Mouse (Mus musculus): Measurements from ENCODE around the gene 1700021F05Rik.

The 1700021F05Rik gene

GRCm38 (mm10) chr10:43482021-43482420, 58.8 kb downstream of the 1700021F05Rik start:
- no peak for DNase-seq

GRCm38 (mm10) chr10:43481179-43481578, 59.6 kb downstream of the 1700021F05Rik start:
- no peak for DNase-seq

GRCm38 (mm10) chr10:43480227-43480849, 60.5 kb downstream of the 1700021F05Rik start:
- no peak for DNase-seq

GRCm38 (mm10) chr10:43479436-43480157, 61.2 kb downstream of the 1700021F05Rik start:
- peak; percentile 85 to 92 for DNase-seq

GRCm38 (mm10) chr10:43478751-43479435, 61.9 kb downstream of the 1700021F05Rik start, which contains the start of gene Bend3:
Gene Bend3, plus strand, starts transcription at chr10:43478831.
- peak; percentile 42 to 73 for DNase-seq

- DNase-seq = peak; percentile 80 to 83
Measured at GRCm38 (mm10) chr10:43477865-43478681, 62.7 kb downstream of the 1700021F05Rik start.

GRCm38 (mm10) chr10:43477459-43477858, 63.3 kb downstream of the 1700021F05Rik start:
- no peak for DNase-seq

- peak in 1 of 2 experiments; percentile 73 for DNase-seq
Measured at GRCm38 (mm10) chr10:43475376-43475775, 65.4 kb downstream of the 1700021F05Rik start.

All from kidney, postnatal 36 days (tissue).